Mouse (Mus musculus) bone marrow macrophage, adult 2 months (primary cell): ENCODE measurements around the gene Vamp2.

Experiments used
- CTCF ChIP-seq: IDR thresholded peaks from 2 replicates; pipeline ENCODE4 v1.5.1; 2012; ENCODE audit warnings: low read depth, mild to moderate bottlenecking, low read length, moderate library complexity
- POLR2A ChIP-seq: IDR thresholded peaks from 2 replicates; pipeline ENCODE4 v1.6.1; 2012; ENCODE audit warnings: mild to moderate bottlenecking, low read depth, low read length, borderline replicate concordance

DNA sequence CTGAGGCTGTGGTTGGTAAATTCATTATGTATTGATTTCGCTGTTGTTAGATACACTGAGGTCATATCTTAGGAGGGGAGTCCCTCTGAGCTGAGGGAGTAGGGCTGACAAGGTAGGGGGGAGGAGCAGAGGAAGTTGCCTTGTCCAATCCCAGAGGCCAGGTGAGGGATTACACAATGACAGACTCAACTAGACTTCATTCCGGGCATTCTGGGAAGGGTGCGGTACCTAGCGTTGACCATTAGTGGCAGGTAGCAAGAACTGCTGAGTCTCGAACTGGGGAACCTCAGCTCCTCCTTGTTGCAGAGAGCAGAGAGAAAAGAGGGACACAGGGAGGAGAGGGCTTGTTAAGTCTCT, 45.3 kb downstream of the Vamp2 start:
- TF ChIP-seq CTCF: no peak
- no peak for TF ChIP-seq POLR2A
